Mouse (Mus musculus) gastrocnemius, postnatal 36 days (tissue): ENCODE results near the gene Mansc1. TPM values are rescaled to one million over a fixed set of nuclear protein-coding genes. Genes with fewer than 3 reads are reported as not detected.
"Not testable (repeated sequence)": the region's sequence is repeated elsewhere in the genome, so short reads cannot be mapped to it uniquely, and the experiment has no call there.

Experiments used
- DNase-seq, 2 experiments: peaks; one replicate each; pipeline ENCODE4 v3.0.0; 2022
- intact Hi-C: fragments of 180-260 bp; cut with DNase I; formaldehyde crosslinking; loops from one replicate; pipeline ENCODE4 v1.15.1; 2025
- long read RNA-seq, 2 experiments: library from polyadenylated mRNA; stranded (forward); transcript quantifications; one replicate each; pipeline ENCODE4 v2.0.0; 2021
- total RNA-seq, 2 experiments: library from RNA; stranded (reverse); gene quantifications; 2 replicates each; pipeline ENCODE4 v1.2.3; 2021

The Mansc1 gene
- total RNA-seq, result 1 to 10 TPM in 1 of 2 experiments, under 1 TPM in 1; 0.96 to 1.1 TPM
- long read RNA-seq, experiment 1, result 0 reads
- long read RNA-seq, experiment 2, partial matches to known transcripts, result 0 of 1 reads
- long read RNA-seq, experiment 2, other reads (novel, unspliced or antisense), result 0 of 1 reads

DNA sequence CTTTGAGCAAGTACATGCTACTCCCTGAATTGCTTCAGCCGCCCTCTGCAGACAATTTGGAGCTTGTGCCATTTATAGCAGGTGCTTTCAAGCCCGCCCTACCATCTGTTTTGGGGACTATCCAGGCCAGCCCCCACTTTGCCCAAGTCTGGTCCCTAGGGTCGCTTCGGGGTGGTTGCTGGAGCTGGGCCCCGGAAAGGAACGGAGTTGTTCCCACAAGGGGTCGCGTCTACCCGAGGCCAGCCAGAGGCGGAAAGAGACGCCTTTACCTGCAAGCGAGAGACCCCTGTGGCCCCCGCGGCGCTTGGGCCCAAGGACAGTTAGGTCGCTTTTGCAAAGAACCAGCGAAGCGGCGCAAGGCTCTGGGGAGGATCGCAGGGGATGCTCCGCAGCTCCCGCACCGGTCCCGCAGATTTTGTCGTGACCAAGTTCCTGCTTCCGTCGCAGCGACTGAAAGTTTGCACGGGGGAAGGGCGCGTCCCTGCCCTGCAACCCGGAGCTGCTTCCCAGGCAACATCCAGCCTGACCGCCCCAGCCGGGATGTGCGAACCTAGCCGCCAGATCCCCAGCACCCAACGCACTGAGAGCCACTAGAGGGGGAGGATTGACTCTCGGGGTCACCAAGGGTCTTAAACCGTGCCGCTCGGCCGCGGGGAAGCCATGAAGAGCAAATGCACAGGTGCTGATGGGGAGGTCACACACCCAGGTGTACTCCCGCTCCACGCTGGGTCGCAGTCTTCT, at the start of gene Mansc1:
Gene Mansc1, minus strand, starts transcription at position 542 of the 741 bp plus-strand sequence.
- intact Hi-C loops, result no loop called here
- peak; percentile 16 to 43 for DNase-seq

DNA sequence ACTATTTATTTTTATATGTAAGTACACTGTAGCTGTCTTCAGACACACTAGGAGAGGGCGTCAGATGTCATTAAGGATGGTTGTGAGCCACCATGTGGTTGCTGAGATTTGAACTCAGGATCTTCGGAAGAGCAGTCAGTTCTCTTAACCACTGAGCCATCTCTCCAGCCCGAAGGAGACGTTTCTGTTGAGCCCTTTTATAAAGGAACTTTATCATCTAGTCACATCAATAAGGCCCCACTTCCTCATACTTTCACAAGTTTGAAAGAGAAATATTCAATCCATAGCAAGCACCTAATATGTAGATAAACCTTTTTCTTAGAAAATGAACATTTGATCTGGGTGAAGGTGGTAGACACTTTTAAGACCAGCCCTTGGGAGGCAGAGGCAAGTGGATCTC, 47.0 kb upstream of the Mansc1 start:
- DNase-seq, intact Hi-C loops: not testable (repeated sequence)

DNA sequence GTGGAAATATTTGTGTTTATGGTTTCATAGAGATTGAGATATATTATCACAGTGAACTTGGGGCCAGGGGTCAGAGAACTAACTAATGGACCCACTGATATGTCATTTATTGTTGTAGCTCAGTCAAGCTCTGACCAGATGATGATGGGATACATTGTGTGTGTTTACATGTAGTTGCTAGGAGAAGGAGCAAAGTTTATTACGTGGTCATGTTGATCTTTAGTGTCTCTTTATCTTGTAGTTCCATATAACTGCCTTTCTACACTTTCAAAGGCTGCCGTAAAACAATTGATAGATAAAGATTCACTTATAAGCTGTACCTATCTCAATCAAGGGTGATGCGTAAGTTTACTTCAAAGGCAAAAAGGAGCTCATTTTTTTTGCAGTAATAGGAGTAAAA, 45.7 kb upstream of the Mansc1 start:
- intact Hi-C loops, result no loop called here
- no peak for DNase-seq

DNA sequence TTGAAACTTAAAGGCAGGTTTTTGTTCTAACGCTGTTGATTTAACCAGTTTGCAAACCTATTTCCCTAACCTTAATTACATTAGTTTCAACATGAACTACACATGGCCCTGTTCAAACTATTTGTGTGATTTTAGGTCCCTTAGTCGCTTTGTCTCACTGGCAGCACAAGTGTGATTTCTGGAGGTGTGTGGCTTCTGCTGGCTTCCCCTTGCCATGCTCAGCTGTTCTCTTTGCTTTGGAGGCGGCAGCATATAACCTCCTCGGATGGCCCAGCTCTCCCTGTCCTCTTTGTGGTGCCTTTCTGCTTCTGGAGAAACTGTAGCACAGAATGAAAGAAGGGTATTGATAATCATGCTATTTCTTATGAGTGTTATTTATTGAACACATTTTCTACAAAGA, 45.2 kb upstream of the Mansc1 start:
- intact Hi-C loops, result no loop called here

DNA sequence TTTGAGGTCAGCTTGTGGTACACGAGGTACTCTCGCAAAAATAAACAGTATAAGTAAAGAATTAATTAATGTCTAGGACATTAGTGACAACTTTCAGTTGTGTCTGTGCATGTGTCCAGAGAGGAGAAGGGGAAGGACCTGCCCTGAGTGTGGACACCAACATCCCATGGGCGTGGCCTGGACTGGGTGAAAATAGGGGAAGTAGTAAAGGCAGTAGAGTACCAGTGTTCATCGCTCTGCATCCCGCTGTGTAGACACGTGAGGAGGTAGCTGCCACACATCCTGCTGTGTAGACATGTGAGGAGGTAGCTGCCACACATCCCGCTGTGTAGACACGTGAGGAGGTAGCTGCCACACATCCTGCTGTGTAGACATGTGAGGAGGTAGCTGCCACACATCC, 41.4 kb upstream of the Mansc1 start:
- intact Hi-C loops, DNase-seq: not testable (repeated sequence)

More for the DNA sequence above, 45.2 kb upstream of the Mansc1 start:
- no peak for DNase-seq

DNA sequence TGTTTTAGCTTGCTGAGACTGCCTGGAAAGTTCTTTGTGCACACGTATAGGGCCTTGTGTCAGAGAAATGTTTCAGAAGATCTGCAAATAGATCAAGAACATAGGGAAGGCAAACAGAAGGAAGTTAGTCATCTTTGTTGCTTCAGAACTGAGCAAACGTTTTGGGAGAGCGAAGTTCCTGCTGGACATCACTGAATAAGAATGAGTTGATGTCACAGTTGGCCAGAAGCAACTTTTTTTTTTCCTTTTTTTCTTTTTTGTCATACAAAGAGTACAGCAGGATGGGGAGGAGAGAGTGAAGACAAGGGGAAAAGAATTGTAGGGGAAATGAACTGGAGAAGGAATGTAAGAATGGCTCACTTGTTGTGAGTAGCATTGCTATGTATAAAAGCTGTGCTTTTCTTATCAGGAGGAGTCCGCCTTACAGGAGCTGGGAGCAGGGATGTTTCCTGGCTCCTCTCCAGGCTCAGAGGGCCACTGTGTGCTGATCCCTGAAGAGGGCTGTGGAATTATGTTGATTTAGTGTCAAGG, 38.7 kb upstream of the Mansc1 start:
- DNase-seq, result no peak
- intact Hi-C loops, result no loop called here

DNA sequence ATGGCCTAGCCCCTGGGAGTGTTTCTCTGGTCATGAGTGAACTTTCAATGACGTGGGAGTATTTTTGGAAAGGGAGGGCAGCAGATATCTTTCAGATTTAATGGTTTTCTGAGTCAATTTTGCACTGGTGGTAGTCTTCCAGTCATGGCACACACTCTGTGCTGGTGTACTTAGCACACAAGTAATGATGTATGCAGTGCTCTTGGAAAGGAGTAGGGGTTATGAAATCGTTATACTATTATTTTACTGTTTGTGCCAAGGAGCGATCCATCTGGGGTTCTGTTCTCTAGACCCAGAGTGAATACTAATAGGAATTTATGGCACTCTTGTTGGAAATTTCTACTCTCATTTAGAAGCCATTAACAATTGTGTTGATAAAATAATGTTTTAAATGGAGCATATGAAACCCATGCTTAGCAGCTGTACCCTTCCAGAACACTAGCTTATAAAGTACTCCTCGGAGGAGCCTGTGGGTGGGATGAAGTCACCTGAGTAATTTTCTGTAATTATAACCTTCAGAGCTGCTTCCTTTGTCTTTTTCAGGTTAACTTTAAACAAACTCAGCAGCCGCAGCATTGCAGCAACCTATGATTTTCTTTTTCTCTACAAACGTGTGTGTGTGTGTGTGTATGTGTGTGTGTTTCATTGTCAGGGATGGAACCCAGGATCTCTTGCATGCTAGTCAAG, 37.0 kb upstream of the Mansc1 start:
- intact Hi-C loops, result no loop called here
- no peak for DNase-seq

DNA sequence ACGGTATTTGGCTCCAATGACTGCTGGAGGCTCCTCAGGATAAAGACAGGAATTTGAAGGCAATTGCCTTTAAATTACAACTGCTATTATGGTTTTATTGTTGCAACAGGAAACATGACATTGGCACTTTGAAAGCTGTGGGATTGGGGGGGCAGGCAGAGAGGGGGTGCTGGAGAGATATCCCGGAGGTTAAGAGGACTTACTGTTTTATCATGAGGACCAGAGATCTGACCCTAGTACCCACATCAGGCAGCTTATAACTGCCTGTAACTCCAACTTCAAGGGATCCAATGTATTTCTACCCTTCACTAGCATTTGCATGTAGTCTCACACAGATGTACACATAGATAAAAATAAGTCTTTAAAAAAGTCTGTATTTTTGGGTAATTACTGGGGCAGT, 36.2 kb upstream of the Mansc1 start:
- DNase-seq, result no peak
- intact Hi-C loops, result no loop called here

DNA sequence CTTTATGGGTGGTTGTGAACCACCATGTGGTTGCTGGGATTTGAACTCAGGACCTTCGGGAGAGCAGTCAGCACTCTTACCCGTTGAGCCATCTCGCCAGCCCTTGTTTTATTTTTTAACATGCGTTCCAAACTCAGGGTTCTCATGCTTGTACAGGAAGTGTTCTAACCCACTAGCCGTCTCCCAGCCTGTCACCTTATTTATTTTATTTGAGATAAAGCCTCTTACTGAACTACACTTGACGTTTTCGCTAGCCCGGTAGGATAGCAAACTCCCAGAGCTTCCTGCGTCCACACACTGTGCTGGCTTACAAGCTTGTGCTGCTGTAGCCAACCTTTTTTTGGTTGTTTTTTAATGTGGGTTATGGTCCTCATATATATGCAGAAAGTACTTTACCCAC, 33.5 kb upstream of the Mansc1 start:
- intact Hi-C loops, result no loop called here
- DNase-seq, result no peak

DNA sequence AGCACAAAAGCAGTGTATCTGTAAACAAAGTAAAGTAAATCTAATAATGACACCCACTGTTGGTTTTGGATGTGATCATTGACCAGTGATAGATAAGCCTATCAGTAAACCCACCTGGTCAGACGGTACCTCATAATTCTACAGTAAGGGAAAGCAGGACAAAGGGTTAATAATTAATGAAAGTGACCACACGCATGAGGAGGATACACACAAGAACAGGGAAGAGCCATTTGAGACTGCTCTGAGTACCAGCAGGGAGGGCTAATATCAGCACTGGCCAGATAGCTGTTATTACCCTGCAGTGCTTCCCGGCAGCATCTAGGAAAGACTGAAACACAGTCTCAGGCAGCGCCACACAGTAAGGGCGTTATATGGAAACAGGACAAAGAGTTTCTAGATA, 32.3 kb upstream of the Mansc1 start:
- intact Hi-C loops, result no loop called here
- DNase-seq, result no peak

DNA sequence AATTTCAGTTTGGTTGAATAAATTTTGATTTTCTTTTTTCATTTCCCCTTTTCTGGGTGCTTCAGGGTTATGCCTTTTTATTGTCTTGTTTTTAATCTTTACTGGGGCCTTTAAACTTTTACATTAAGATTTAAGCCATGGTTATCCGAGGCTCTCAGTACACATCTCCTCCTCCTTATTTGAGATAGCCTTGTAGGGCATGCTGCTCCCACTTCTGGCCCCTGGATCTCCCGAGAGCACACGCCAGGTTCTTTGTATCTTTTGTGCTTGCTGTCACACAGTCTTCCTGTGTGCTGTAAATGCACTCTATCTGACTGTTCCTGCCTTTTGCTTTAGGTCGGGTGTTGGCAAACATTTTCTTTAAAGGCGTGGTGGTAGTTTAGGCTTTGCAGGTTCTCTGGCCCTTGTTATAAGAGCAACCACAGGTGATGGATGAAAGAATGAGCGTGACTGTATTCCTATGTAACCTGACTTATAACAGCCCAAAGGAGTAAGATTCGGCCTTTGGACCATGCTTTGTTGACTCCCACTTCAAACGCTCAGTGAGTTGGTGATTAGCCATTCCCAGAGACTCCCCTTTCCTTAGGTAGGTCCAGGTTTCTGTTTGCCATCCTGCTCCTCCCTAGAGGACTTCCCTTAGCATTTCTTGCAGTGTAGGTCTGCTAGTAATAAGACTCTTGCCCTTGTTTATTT, 28.6 kb upstream of the Mansc1 start:
- DNase-seq, result no peak

DNA sequence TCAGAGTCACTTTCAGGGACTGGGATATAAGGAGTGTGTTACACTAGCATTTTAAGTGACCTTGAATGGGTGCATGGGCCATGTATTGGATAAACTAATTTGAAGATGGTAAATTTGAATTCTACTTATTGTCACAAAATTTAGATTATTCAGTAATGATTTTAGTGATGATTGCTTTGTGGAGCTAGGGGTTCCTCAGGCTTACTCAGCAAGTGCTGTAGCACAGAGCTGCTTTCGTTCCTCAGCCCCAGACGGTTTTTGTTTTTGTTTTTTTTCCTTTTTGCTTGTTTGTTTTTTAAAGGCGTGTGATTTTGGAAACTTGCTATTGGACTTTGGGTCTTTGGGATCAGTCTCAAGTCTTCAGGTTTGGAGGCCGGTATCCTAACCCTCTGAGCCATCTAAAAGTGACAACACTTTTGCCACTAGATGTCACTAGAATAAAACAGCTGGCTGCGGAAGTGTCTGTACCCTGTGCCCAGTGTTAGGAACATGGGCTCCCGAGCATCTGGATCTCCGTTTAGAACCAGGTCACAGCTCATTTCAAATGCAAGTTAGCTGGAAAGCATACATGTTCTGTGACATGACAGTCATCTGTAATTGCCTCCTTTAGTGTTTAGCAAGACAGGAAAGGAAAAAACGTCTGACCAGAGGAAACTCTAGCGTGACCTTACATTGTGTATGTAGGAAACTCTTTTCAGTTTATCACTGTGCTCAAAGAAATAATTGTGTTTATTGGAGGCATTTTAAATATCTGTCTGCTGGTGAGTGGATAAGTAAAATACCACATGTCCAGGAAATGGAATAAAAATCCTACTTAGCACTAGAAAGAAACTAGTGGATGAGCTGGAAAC, 27.0 kb upstream of the Mansc1 start:
- peak in 1 of 2 experiments; percentile 48 for DNase-seq
- intact Hi-C loops, result loop anchor here (2.0 to 10.0 kb wide), 2 partner anchors 135 to 285 kb away; no protein-coding TSS in a partner anchor

More for the DNA sequence above, 28.6 kb upstream of the Mansc1 start:
- intact Hi-C loops, result no loop called here

DNA sequence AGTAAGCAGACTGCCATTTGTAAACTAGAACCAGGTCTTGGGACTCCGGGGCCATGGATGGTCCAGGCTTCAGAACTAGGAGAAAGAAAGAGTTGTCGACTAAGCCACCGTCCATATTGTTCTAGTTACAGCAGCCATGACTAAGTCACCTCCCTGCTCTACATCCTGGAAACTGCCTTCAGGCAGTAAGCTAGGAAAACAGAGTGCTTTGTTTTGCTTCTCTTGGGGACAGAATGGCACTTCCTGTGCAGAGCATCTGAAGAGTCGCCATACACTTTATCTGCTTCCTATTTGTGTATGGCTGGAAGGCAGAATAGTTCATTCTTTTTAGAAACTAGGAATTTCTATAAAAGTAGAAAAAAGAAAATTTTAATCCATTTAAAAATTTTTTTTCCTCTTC, 24.2 kb upstream of the Mansc1 start:
- no peak for DNase-seq
- intact Hi-C loops, result loop anchor here (10.0 kb wide), 1 partner anchor 288 kb away; no protein-coding TSS in a partner anchor

DNA sequence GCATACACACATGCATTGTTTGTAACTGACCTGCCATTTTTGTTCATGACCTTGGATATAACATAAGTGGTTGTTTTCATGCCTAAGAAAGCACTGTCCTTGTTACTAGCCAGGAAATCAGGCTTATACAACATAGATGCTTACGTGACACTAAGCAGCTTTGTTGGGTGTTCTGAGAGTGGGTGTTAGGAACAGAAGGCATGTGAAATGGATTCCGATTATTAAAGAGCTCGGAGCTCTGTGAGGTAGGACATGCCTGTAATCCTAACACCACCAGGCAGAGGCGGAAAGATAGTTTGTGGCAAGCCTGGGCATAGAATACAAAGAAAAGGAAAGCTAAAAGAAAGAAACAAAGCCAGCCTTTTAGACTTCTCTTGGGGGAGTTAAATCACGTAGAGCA, 16.1 kb upstream of the Mansc1 start:
- intact Hi-C loops, result no loop called here
- no peak for DNase-seq

DNA sequence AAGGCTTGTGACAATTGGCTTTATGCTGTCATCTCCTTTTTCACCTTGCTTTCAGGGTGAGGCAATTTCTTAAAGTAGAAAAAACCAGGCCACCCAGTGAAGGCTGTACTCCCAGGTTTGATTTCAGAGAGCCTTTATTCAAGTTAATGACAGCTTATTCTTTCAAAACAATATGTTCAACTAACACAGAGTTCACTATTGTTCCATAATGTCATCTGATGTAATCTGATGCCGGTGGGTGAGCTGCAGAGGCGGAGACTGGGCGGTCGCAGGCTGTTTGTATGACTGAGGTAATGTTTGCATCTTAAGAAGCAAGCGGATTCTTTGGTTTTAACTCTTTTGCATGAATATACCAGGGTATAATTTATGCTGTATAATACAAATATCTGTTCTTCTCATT, 15.3 kb upstream of the Mansc1 start:
- DNase-seq, result no peak
- intact Hi-C loops, result no loop called here

DNA sequence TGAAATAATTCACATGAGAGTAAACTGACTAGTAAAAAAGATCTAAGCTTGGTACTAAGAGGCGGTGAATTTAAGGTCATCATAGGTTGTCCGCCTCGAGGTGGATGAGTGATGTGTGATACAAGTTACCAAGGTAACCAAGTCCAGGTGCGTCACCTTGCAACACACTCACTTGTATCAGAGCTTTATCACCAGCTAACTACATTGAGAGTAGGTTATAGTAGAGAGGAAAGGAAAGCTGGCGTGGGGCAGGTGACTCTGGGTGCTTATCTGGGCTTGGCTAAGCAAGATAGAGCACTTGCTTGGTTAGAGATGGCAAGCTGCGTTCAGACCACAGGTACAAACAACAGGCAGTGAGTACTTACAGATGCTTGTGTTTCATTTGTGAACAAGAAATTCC, 14.5 kb upstream of the Mansc1 start:
- intact Hi-C loops, result no loop called here
- DNase-seq, result no peak

DNA sequence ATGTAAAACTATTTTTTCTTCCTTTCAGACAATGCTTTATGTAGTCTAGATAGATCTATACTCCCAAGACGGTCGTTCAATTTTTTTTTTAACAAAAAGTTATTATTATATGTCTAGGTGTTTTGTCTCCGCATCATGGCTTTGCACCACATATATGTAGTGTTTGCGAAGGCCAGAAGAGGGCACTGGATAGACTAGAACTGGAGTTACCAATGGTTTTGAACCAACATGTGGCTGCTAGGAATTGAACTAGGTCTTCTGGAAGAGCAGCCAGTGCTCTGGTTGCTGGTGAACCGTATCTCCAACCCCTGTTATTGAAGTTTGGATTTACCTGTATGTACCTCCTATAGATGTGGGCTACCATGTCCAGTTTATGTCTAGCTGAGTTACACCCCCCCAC, 11.0 kb upstream of the Mansc1 start:
- intact Hi-C loops, result no loop called here
- no peak for DNase-seq

DNA sequence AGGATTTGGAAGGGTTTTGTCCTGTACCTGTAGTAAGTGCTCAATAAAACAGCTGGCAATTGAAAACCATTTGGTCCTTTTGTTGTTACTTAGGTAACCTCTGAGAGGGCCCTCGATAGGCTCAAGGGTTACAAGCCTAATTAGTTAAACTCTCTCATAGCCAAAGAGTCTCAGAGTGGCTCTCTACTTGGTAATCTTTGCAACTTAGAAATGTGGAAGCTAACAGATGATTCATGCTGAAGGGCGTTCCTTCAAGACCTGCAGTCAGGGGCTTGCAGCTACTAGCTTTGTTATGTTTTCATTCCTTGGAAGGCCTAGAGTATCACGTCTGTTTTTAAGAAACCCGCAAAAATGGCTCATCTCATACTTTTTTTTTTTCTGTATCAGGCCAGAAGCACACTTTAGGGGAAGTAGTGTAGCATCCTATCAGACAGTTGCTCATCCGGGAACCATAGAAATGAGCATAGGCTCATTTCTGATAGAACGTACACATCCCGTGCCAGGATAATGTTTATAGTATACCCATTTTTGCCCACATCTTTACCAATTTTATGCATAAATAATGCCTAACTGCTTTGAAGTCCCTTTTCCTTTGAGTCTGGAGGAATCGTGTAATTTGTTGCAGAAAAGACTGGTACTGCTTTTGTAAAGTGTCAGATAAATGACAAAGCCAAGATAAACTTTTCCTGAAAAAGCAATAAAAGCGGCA, 9.6 kb upstream of the Mansc1 start:
- no peak for DNase-seq
- intact Hi-C loops, result no loop called here
